Mouse (Mus musculus): ENCODE measurements around the gene Drg1.
A peak's percentile ranks its signal among the peaks of the same experiment; 100 is the strongest.

The Drg1 gene

GRCm38 (mm10) chr11:3266079-3266685, at the start of gene Drg1:
TSS of gene Drg1 (minus strand) at chr11:3266415.
- DNase-seq: peak; percentile 94 to 96

- peak; percentile 68 to 79 for DNase-seq
Observed at GRCm38 (mm10) chr11:3314148-3314547, 47.9 kb upstream of the Drg1 start.

GRCm38 (mm10) chr11:3313294-3313693, 47.1 kb upstream of the Drg1 start:
- DNase-seq: no peak

GRCm38 (mm10) chr11:3311586-3312347, 45.6 kb upstream of the Drg1 start:
- no peak for DNase-seq

- DNase-seq: no peak
Observed at GRCm38 (mm10) chr11:3310789-3311585, 44.8 kb upstream of the Drg1 start.

- DNase-seq: no peak
Observed at GRCm38 (mm10) chr11:3309884-3310283, 43.7 kb upstream of the Drg1 start.

GRCm38 (mm10) chr11:3307875-3308274, 41.7 kb upstream of the Drg1 start:
- no peak for DNase-seq

GRCm38 (mm10) chr11:3305821-3306220, 39.6 kb upstream of the Drg1 start:
- DNase-seq: no peak

GRCm38 (mm10) chr11:3302792-3303191, 36.6 kb upstream of the Drg1 start:
- peak; percentile 59 to 82 for DNase-seq

- no peak for DNase-seq
Observed at GRCm38 (mm10) chr11:3302385-3302784, 36.2 kb upstream of the Drg1 start.

- DNase-seq: no peak
Observed at GRCm38 (mm10) chr11:3301075-3301474, 34.9 kb upstream of the Drg1 start.

GRCm38 (mm10) chr11:3298813-3299185, 32.6 kb upstream of the Drg1 start:
- no peak for DNase-seq

GRCm38 (mm10) chr11:3297871-3298812, 31.9 kb upstream of the Drg1 start:
- no peak for DNase-seq

GRCm38 (mm10) chr11:3296056-3296455, 29.8 kb upstream of the Drg1 start:
- DNase-seq: no peak

- no peak for DNase-seq
Observed at GRCm38 (mm10) chr11:3294641-3295040, 28.4 kb upstream of the Drg1 start.

GRCm38 (mm10) chr11:3293361-3293760, 27.1 kb upstream of the Drg1 start:
- no peak for DNase-seq

- DNase-seq: peak; percentile 65 to 78
Observed at GRCm38 (mm10) chr11:3292711-3293249, 26.6 kb upstream of the Drg1 start.

GRCm38 (mm10) chr11:3292062-3292421, 25.8 kb upstream of the Drg1 start:
- DNase-seq: peak; percentile 61 to 74

GRCm38 (mm10) chr11:3291311-3292061, 25.3 kb upstream of the Drg1 start:
- no peak for DNase-seq

GRCm38 (mm10) chr11:3290640-3291310, 24.6 kb upstream of the Drg1 start:
- peak in 1 of 2 experiments; percentile 37 for DNase-seq
